Mouse (Mus musculus) c-Kit-positive CD71-positive TER-119-negative erythroid progenitor cells, embryonic 14.5 days (primary cell): ENCODE results near the gene Krt86.
A peak's percentile ranks its signal among the peaks of the same experiment; 100 is the strongest.
"Not testable (repeated sequence)": the region's sequence is repeated elsewhere in the genome, so short reads cannot be mapped to it uniquely, and the experiment has no call there.

Source experiments
- DNase-seq: peaks from one replicate; pipeline ENCODE4 v3.0.0-alpha.2; 2013; ENCODE audit warnings: low read depth

The Krt86 gene

DNA sequence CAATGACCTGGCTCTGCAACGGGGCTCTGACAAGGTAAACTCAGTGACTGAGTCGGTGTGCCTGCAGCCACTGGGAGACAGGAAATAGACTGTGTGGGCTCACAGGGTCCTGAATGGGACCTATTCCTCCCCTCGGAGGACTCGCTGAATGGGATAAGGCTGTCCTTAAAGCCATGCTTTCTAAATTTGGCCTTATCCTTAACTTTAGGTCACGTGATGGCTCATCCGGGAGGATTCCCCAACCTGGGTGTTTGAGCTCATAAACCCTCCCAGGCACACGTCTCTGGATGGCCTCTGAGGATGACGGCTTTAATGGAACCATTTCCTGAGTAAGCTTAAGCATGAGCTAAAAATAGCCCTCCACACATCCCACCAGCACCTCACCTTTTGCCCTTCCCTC is 19.4 kb downstream of the Krt86 start:
- no peak for DNase-seq

DNA sequence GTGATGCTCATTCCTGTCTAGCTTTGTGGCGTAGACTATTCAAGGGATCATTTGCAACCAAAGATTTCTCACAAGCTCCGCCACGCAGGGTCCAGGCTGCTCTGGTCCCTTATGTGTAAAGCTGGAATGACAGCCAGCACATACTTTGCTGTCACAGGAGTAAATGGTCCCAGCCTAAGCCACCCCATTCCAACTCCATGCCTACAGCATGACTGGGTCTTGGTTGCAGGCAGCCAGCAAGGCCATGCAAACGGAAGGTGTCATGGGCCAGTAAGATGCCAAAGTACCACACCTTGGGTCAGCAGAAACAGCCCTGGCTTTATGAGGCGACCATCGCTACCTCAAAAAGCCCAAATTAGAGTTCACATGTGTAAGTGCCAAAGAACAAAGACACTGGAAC is 20.4 kb downstream of the Krt86 start:
- no peak for DNase-seq

DNA sequence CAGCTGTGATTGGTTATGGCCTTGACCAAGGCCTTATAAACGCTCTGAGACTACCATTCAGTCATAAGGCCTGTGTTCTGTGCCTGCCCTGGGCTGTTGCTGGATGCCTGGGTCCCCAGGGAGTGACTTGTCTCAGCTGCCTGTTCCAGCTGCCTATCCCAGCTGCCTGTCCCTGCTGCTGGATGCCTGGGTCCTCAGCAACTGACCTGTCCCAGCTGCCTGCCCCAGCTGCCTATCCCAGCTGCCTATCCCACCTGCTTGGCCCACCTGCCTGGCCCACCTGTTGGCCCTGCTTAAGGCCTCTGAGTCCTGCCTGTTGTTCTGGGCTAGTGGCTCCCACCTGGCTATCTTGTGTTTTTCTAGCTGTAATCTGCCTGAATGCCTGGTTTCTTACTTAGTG is 20.9 kb downstream of the Krt86 start:
- no peak for DNase-seq

DNA sequence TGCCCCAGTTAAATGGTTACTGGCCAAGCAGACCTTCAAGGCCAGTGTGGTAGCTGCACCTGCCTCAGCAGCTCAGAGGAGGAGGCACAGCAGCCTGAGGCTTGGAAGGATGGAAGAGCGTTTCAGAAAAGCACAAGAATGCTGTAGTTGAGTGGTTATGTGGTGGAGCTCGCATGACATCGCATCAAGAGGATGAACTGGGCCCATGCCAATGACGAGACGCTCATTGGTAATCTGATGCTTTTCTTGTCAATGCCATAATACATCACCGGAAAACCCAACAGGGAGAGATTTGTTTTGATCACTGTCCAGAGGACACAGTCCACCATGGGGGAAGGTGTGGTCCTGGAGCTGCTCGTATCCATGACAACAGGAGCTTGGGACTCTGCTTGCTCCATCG is 22.0 kb downstream of the Krt86 start:
- no peak for DNase-seq

DNA sequence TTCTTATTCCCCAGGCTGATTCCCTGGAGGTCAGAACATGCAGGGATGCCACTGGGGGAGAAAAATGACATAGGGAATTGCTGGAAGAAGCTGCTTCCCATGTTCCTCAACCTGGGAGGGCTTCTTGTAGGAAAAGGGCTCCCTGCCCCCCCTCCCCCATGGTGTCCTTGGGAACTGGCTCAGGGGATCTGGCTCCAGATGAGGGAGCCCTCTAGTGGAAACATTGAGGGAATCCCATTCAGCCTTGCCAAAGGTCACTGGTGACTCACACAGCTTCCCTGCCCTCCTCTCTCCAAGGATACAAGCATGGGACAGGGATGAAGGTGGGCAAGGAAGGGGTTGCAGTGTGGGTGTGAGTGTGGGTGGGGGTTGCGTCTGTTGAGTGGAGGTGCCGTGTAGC is 23.9 kb downstream of the Krt86 start:
- no peak for DNase-seq

DNA sequence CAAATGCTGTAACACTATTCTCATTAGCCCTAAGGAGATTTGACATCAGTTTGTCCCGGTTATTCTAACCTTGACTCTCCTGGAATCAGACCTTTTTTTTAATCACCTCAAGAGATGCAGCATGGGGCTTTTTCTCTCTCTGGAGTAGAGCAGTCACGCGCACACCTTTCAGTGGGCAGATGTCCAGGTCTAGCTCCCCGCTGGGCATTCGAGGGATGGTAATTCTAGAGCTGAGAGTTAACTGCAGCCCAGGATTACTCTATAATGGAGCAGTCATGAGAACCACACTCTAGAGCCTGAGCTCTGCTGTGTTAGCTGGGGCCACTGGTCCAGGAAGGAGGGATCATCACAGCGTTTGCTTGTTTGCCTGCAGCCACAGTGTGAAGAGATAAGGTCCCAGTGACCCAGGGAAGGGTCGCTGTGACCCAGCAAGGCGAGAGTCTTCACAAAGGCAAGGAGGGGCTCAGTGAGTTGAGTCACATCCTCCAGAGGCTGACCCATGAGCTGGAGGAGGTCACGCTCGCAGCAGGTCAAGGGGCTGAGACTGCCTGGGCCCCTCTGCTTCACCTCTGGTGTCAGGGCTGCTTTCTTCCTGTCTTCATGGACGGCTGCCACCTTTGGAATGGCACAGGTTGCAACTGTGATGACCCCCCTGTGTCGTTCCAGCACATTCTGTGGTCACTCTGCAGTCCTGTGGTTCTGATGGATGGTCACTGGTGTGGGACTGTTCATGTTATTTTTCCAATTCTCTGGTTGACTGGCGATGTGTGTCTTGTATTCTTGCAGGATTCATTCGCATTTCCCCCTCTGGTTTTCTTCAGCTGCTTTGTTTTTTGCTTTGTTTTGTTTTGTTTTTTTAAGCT is 33.8 kb downstream of the Krt86 start:
- DNase-seq, result no peak

DNA sequence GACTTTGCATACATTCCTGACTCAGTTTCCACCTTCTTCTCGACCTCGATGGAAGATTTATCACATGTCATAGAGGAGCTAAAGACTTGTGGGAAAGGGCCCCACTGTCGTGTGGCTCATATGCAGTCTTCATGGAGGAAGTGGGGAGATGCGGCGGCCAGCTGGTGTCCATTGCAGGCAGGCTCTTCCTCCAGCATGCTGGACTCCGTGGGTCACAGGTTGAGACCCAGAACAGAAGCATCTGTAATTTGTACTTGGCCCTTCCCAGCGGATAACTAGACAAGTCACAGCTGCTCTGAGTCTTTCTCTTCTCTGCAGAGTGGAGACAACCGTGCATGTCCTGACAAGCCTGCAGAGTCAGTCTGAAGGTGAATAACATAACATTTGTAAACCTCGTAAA is 35.0 kb downstream of the Krt86 start:
- no peak for DNase-seq

DNA sequence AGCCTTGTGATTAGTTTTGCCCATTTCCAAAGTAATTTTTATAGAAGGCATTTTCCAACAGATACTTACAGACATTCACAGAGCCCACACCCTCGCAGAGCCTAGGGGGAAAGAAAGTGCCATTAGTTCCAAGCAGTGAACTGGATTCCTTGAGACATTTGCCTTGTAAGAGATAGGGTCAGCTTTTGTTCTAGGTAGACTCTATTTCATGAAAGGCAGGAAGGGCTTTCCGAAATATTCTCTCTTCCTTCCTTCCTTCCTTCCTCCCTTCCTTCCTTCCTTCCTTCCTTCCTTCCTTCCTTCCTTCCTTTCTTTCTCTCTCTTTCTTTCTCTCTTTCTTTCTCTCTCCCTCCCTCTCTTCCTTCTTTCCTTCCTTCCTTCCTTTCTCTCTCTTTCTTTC is 43.9 kb downstream of the Krt86 start, which contains the start of gene Gm49425:
Gene Gm49425 (minus strand): TSS at position 101 of the 400 bp plus-strand sequence.
- not testable (repeated sequence) for DNase-seq

DNA sequence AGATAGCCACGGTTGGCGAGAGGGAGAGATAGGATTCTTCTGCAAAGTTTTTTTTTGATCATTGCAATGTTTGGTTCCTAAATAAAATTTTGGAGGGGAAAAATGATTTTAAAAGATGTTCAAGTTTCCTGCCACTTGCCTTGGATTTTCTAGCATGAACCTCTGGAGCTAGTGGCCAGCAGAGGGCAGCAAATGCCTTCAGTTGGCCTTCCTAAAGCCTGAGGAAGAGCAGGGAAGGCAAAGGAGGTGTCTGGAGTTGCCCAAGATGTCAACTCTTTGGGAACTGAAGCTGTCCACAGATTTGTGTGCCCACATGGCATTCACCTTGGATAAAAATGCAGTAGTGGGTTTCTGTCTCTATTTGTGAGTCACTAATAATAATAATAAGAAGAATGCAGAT is 46.5 kb downstream of the Krt86 start:
- DNase-seq, result peak; percentile 15

DNA sequence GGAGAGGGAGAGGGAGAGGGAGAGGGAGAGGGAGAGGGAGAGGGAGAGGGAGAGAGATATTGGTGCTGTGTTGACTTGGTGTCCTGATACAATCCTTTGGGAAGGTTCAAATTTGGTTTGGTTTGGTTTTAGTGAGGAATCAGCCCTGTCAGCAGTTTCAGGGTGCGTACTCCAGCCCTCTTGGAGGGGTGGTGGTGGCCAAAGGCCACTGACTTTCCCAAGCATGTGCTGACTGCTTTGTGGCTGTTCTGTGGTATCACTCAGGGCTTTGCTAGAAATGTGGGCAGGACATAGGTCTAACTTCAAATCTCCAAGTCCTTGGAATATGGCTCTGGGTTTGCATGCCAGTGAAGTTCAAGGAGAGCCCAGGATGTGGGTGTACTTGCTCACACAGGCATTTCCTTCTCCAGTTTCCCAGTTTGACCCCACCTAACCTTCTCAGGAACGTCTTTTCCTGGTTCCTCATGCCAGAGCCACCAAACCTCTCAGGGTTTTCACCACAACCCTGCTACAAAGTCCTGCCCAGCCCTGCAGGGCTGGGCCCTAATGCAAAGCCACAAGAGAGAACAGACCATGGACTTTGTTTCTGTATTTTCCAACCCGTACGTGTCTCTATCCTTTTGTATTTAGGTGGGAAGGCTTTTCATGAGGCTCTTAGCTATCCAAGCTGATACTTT is 49.4 kb downstream of the Krt86 start:
- DNase-seq, result no peak
